Mouse (Mus musculus) erythroid progenitor cell, adult 5-6 weeks (primary cell): ENCODE measurements around the gene 1810055G02Rik. TPM values are rescaled to one million over a fixed set of nuclear protein-coding genes. Genes with fewer than 3 reads are reported as not detected.

ENCODE experiments used
- ATAC-seq: replicated peaks from 2 replicates; pipeline ENCODE4 v1.8.0; 2016; ENCODE audit warnings: moderate number of reproducible peaks, mild to moderate bottlenecking, moderate TSS enrichment, inconsistent platforms; ENCODE audit not compliant: poor library complexity, low FRiP score, severe bottlenecking
- total RNA-seq, 2 experiments: library from RNA; stranded (forward) in 1 of 2; stranded (reverse) in 1 of 2; fragments of 150-400 nt in 1 of 2; fragments of 186-747, 209-891 nt in 1 of 2; gene quantifications; 2 replicates each; pipeline versions ENCODE4 v1.2.3 to v1.2.4; 2015 to 2017; ENCODE audit warnings: low replicate concordance in 2 of 2

The 1810055G02Rik gene
- total RNA-seq, 2 experiments from 2014 or later = 3.1 to 8.4 TPM

- ATAC-seq = no peak
Observed at GRCm38 (mm10) chr19:3730781-3731646, 22.9 kb downstream of the 1810055G02Rik start.

GRCm38 (mm10) chr19:3736001-3736400 lies 27.9 kb downstream of the 1810055G02Rik start:
- no peak for ATAC-seq

- ATAC-seq = no peak
Observed at GRCm38 (mm10) chr19:3739650-3740049, 31.6 kb downstream of the 1810055G02Rik start.

- no peak for ATAC-seq
Observed at GRCm38 (mm10) chr19:3742716-3743115, 34.6 kb downstream of the 1810055G02Rik start.

- ATAC-seq = no peak
Observed at GRCm38 (mm10) chr19:3743362-3743761, 35.3 kb downstream of the 1810055G02Rik start.

- no peak for ATAC-seq
Observed at GRCm38 (mm10) chr19:3743851-3744512, 35.9 kb downstream of the 1810055G02Rik start.

GRCm38 (mm10) chr19:3752621-3753239 lies 44.6 kb downstream of the 1810055G02Rik start:
- ATAC-seq = no peak

- no peak for ATAC-seq
Observed at GRCm38 (mm10) chr19:3753240-3753633, 45.1 kb downstream of the 1810055G02Rik start.

- no peak for ATAC-seq
Observed at GRCm38 (mm10) chr19:3753738-3754137, 45.6 kb downstream of the 1810055G02Rik start.

GRCm38 (mm10) chr19:3757861-3758260 lies 49.8 kb downstream of the 1810055G02Rik start:
- ATAC-seq = no peak

- ATAC-seq = no peak
Observed at GRCm38 (mm10) chr19:3765221-3765820, 57.2 kb downstream of the 1810055G02Rik start.

GRCm38 (mm10) chr19:3766378-3766777 lies 58.3 kb downstream of the 1810055G02Rik start:
- no peak for ATAC-seq

- no peak for ATAC-seq
Observed at GRCm38 (mm10) chr19:3767276-3767780, 59.2 kb downstream of the 1810055G02Rik start, which contains the start of gene Kmt5b. Gene Kmt5b, plus strand, starts transcription at chr19:3767421.

Other genes starting within 250 kb of the 1810055G02Rik start
- gene Ppp6r3, start 132.5 kb upstream of the 1810055G02Rik start, total RNA-seq (2015; ENCODE audit: low replicate concordance) = 117 and 121 TPM in 2 replicates
- gene Ppp6r3, start 132.5 kb upstream of the 1810055G02Rik start, total RNA-seq (2017; ENCODE audit: low replicate concordance) = 142 and 208 TPM in 2 replicates
- gene Lrp5, start 21.7 kb upstream of the 1810055G02Rik start, total RNA-seq (2015; ENCODE audit: low replicate concordance) = 0.42 and 5.0 TPM in 2 replicates
- gene Lrp5, start 21.7 kb upstream of the 1810055G02Rik start, total RNA-seq (2017; ENCODE audit: low replicate concordance) = 1.8 and 1.9 TPM in 2 replicates
- 15.1 and 19.1 TPM in 2 replicates for gene Kmt5b, start 59.1 kb downstream of the 1810055G02Rik start, total RNA-seq (2015; ENCODE audit: low replicate concordance)
- 22.0 and 35.7 TPM in 2 replicates for gene Kmt5b, start 59.1 kb downstream of the 1810055G02Rik start, total RNA-seq (2017; ENCODE audit: low replicate concordance)
- 10.1 and 13.4 TPM in 2 replicates for gene Chka, start 143.5 kb downstream of the 1810055G02Rik start, total RNA-seq (2015; ENCODE audit: low replicate concordance)
- 10.8 and 11.8 TPM in 2 replicates for gene Chka, start 143.5 kb downstream of the 1810055G02Rik start, total RNA-seq (2017; ENCODE audit: low replicate concordance)
- gene Tcirg1, start 198.8 kb downstream of the 1810055G02Rik start, total RNA-seq (2015; ENCODE audit: low replicate concordance) = 40.0 and 51.6 TPM in 2 replicates
- 30.5 and 44.4 TPM in 2 replicates for gene Tcirg1, start 198.8 kb downstream of the 1810055G02Rik start, total RNA-seq (2017; ENCODE audit: low replicate concordance)
- gene Ndufs8, start 204.5 kb downstream of the 1810055G02Rik start, total RNA-seq (2015; ENCODE audit: low replicate concordance) = 46.5 and 52.4 TPM in 2 replicates
- 24.1 and 28.5 TPM in 2 replicates for gene Ndufs8, start 204.5 kb downstream of the 1810055G02Rik start, total RNA-seq (2017; ENCODE audit: low replicate concordance)
- 5.4 TPM in 2 replicates for gene Aldh3b1, start 221.5 kb downstream of the 1810055G02Rik start, total RNA-seq (2015; ENCODE audit: low replicate concordance)
- gene Aldh3b1, start 221.5 kb downstream of the 1810055G02Rik start, total RNA-seq (2017; ENCODE audit: low replicate concordance) = 4.7 and 6.8 TPM in 2 replicates
- gene Unc93b1, start 226.9 kb downstream of the 1810055G02Rik start, total RNA-seq (2015; ENCODE audit: low replicate concordance) = 28.5 and 29.3 TPM in 2 replicates
- 28.2 and 34.4 TPM in 2 replicates for gene Unc93b1, start 226.9 kb downstream of the 1810055G02Rik start, total RNA-seq (2017; ENCODE audit: low replicate concordance)